Mouse (Mus musculus) liver, embryonic 14.5 days (tissue): ENCODE measurements around the gene Tmem178b. TPM values are rescaled to one million over a fixed set of nuclear protein-coding genes. Genes with fewer than 3 reads are reported as not detected.

Source experiments
- ATAC-seq: fragments of 200-750 bp; cut with Nextera tagmentation; 2 replicates; pipeline ENCODE4 v1.8.0; 2017; ENCODE audit warnings: moderate number of reproducible peaks, mild to moderate bottlenecking, moderate library complexity; ENCODE audit not compliant: insufficient read depth
- DNase-seq, 3 experiments: peaks; one replicate each; pipeline ENCODE4 v3.0.0-alpha.2; 2012 to 2013; ENCODE audit warnings: low read depth in 3 of 3, low spot score in 3 of 3
- H3K27ac ChIP-seq: fragments of 300-500 bp; sonication (generic); 2 replicates; pipeline ENCODE4 v1.5.1; 2014; ENCODE audit warnings: moderate library complexity, mild to moderate bottlenecking, control low read depth, inconsistent platforms
- H3K27me3 ChIP-seq: fragments of 300-500 bp; sonication (generic); 2 replicates; pipeline ENCODE4 v1.6.1; 2014; ENCODE audit warnings: mild to moderate bottlenecking, low read length, moderate library complexity; ENCODE audit not compliant: control insufficient read depth, insufficient read depth
- H3K36me3 ChIP-seq: fragments of 300-500 bp; sonication (generic); replicated peaks from 2 replicates; pipeline ENCODE4 v1.6.1; 2014; ENCODE audit warnings: low read depth; ENCODE audit not compliant: control insufficient read depth, insufficient read depth
- H3K4me1 ChIP-seq, 2 experiments: fragments of 200-500 bp in 1 of 2; fragments of 300-500 bp in 1 of 2; sonication (generic) in 1 of 2; replicated peaks; 2 replicates each; pipeline ENCODE4 v1.6.1; 2012 to 2014; ENCODE audit warnings: antibody characterized with exemption in 1 of 2, inconsistent platforms in 1 of 2, low read length in 1 of 2; ENCODE audit not compliant: control insufficient read depth in 2 of 2, insufficient read depth in 2 of 2
- H3K4me2 ChIP-seq: fragments of 300-500 bp; sonication (generic); 2 replicates; pipeline ENCODE4 v1.6.1; 2014; ENCODE audit warnings: low read depth, mild to moderate bottlenecking, control low read depth, moderate library complexity
- H3K4me3 ChIP-seq, 2 experiments: fragments of 200-500 bp in 1 of 2; fragments of 300-500 bp in 1 of 2; sonication (generic) in 1 of 2; 2 replicates each; pipeline ENCODE4 v1.5.1; 2012 to 2014; ENCODE audit warnings: low read depth in 2 of 2, low read length in 2 of 2, mild to moderate bottlenecking in 2 of 2, control low read depth in 1 of 2, inconsistent platforms in 1 of 2, moderate library complexity in 1 of 2; ENCODE audit not compliant: insufficient read depth in 1 of 2
- H3K9ac ChIP-seq: fragments of 300-500 bp; sonication (generic); replicated peaks from 2 replicates; pipeline ENCODE4 v1.6.1; 2014; ENCODE audit warnings: mild to moderate bottlenecking, control low read depth, moderate library complexity
- H3K9me3 ChIP-seq: fragments of 300-500 bp; sonication (generic); 2 replicates; pipeline ENCODE4 v1.6.1; 2016; ENCODE audit warnings: low read length, mixed read lengths; ENCODE audit not compliant: control insufficient read depth
- CTCF ChIP-seq: IDR thresholded peaks from 2 replicates; pipeline ENCODE4 v1.5.1; 2016; ENCODE audit warnings: antibody characterized with exemption, low read depth, control low read depth
- EP300 ChIP-seq: IDR thresholded peaks from 2 replicates; pipeline ENCODE4 v1.6.1; 2016; ENCODE audit warnings: antibody characterized with exemption, low read depth
- WGBS: fragments of 180-500 bp; shearing (Covaris S2); extraction: QIAGEN DNeasy Blood & Tissue Kit; methylation state at CpG from one replicate; pipeline ENCODE4 v1.1.7; 2014; ENCODE audit not compliant: insufficient replicate concordance; 5-methylcytosine and 5-hydroxymethylcytosine counted together
- polyA plus RNA-seq, 2 experiments: library from polyadenylated mRNA; depleted of rRNA in 1 of 2; stranded (reverse) in 1 of 2; unstranded in 1 of 2; fragments of >200 nt; fragmentation: Nextera tagmentation in 1 of 2; extraction: Ambion mirVana in 1 of 2; gene quantifications; 2 replicates each; pipeline versions ENCODE4 v1.2.1 to v1.2.3; 2012 to 2014

Gene Tmem178b
- polyA plus RNA-seq (2012; rRNA removed) (0.06 TPM in 1 of 2 replicates, not detected in the other), polyA plus RNA-seq (2014; fragmentation: Nextera tagmentation; extraction: Ambion mirVana) (not detected in 2 replicates)

- peak within 1 kb of the TSS in 1 of 2 experiments; percentile 19; a peak in 2 of 4 replicates for H3K4me3 ChIP-seq
- DNase-seq, result no peak
- H3K9ac ChIP-seq, result no peak within 1 kb of the TSS
- H3K36me3 ChIP-seq, result no peaks in the 10 kb centered on the region
- TF ChIP-seq EP300 (no peak), CTCF (no peak)
- no peaks in the 10 kb centered on the region for H3K9me3 ChIP-seq
- H3K27ac ChIP-seq, result no peak within 1 kb of the TSS
- under 1% methylated on average over 63 of the region's 63 CpGs for WGBS
- ATAC-seq, result no peak
- H3K27me3 ChIP-seq, result peaks cover 54% of the 10 kb centered on the region
- H3K4me1 ChIP-seq, result no peaks in the 10 kb centered on the region
- H3K4me2 ChIP-seq, result peak within 1 kb of the TSS; percentile 48
These were observed at the start of gene Tmem178b for GRCm38 (mm10) chr6:39872901-39873591. TSS of gene Tmem178b (plus strand) at chr6:39873271.

- no peaks in the 10 kb centered on the region for H3K36me3 ChIP-seq
- no peak overlapping the region for H3K27ac ChIP-seq
- no peaks in the 10 kb centered on the region for H3K9me3 ChIP-seq
- no peaks in the 10 kb centered on the region for H3K27me3 ChIP-seq
- ATAC-seq (no peak), DNase-seq (no peak)
- H3K4me3 ChIP-seq, result no peak overlapping the region
- H3K4me1 ChIP-seq, result no peaks in the 10 kb centered on the region
- no peak overlapping the region for H3K9ac ChIP-seq
- TF ChIP-seq CTCF (no peak), EP300 (no peak)
- H3K4me2 ChIP-seq, result no peak overlapping the region
- 56% methylated on average over 5 of the region's 5 CpGs for WGBS
These were observed 44.3 kb upstream of the Tmem178b start for GRCm38 (mm10) chr6:39828736-39829135.

GRCm38 (mm10) chr6:39843698-39844342 lies 29.3 kb upstream of the Tmem178b start:
- ATAC-seq (no peak), DNase-seq (no peak)
- Histone ChIP-seq H3K4me2 (no peak overlapping the region), H3K27ac (no peak overlapping the region), H3K27me3 (no peaks in the 10 kb centered on the region), H3K36me3 (no peaks in the 10 kb centered on the region), H3K4me1 (no peaks in the 10 kb centered on the region), H3K4me3 (no peak overlapping the region), H3K9me3 (no peaks in the 10 kb centered on the region), H3K9ac (no peak overlapping the region)
- TF ChIP-seq EP300 (no peak), CTCF (no peak)
- 74% methylated on average over 14 of the region's 14 CpGs for WGBS

GRCm38 (mm10) chr6:39847538-39847937 lies 25.5 kb upstream of the Tmem178b start:
- Histone ChIP-seq H3K4me2 (no peak overlapping the region), H3K36me3 (no peaks in the 10 kb centered on the region), H3K27ac (no peak overlapping the region), H3K27me3 (no peaks in the 10 kb centered on the region), H3K9me3 (no peaks in the 10 kb centered on the region), H3K9ac (no peak overlapping the region), H3K4me3 (no peak overlapping the region), H3K4me1 (no peaks in the 10 kb centered on the region)
- DNase-seq (no peak), ATAC-seq (no peak)
- no peak for TF ChIP-seq EP300
- no peak for TF ChIP-seq CTCF
- WGBS, result 53% methylated on average over 2 of the region's 2 CpGs

- ATAC-seq, result no peak
- no peaks in the 10 kb centered on the region for H3K36me3 ChIP-seq
- H3K4me1 ChIP-seq, result no peaks in the 10 kb centered on the region
- no peak for DNase-seq
- H3K4me2 ChIP-seq, result no peak overlapping the region
- 27% methylated on average over 7 of the region's 7 CpGs for WGBS
- no peak overlapping the region for H3K9ac ChIP-seq
- no peaks in the 10 kb centered on the region for H3K27me3 ChIP-seq
- no peak overlapping the region for H3K27ac ChIP-seq
- H3K4me3 ChIP-seq, result no peak overlapping the region
- no peaks in the 10 kb centered on the region for H3K9me3 ChIP-seq
- TF ChIP-seq EP300 (no peak), CTCF (peak; percentile 68)
These were observed 24.3 kb upstream of the Tmem178b start for GRCm38 (mm10) chr6:39848766-39849165.
